ENCODE assay signal across 10 mouse cellular contexts in genomic region chr19:40331846-40332245, GRCm38 (mm10).
DNase-seq lines count a peak whose midpoint lies in the region; ATAC-seq and TF ChIP-seq lines count a peak whose summit lies in the region.
"Had no signal": no experiment of that assay in that cellular context is flagged by ENCODE, and none has a peak within 500 bp of the region (broad histone marks: within the 10 kb centered on the region; RNA-seq: fewer than 3 reads in every experiment).

No protein-coding gene starts in this region.

- peaks cover 6% of the 10 kb centered on the region for H3K4me1 ChIP-seq in kidney, embryonic 15.5 days
- 0 out of 2 replicates have a peak, but pooled peaks cover 2% of the 10 kb centered on the region for H3K4me1 ChIP-seq in kidney, adult 2 months (ENCODE audit: control insufficient read depth, insufficient read depth, low read length)
- H3K4me1 ChIP-seq in heart, embryonic 12.5 days (replicated peaks): peaks cover 33% of the 10 kb centered on the region
- H3K4me1 ChIP-seq: lung, embryonic 15.5 days had no signal

- no peaks in the 10 kb centered on the region for H3K27me3 ChIP-seq in kidney, embryonic 15.5 days
- H3K27me3 ChIP-seq in kidney, adult 2 months (replicated peaks; ENCODE audit: control insufficient read depth, insufficient read depth, low read length): no peaks in the 10 kb centered on the region
- H3K27me3 ChIP-seq in heart, embryonic 12.5 days (replicated peaks): no peaks in the 10 kb centered on the region
- H3K27me3 ChIP-seq: lung, embryonic 15.5 days had no signal

- no peak overlapping the region for H3K9ac ChIP-seq in kidney, embryonic 15.5 days
- no peak overlapping the region for H3K9ac ChIP-seq in heart, embryonic 12.5 days
- H3K9ac ChIP-seq: lung, embryonic 15.5 days had no signal

- H3K36me3 ChIP-seq in kidney, embryonic 15.5 days: 0 out of 2 replicates have a peak, but pooled peaks cover 4% of the 10 kb centered on the region
- peaks cover 1% of the 10 kb centered on the region for H3K36me3 ChIP-seq in kidney, adult 2 months (ENCODE audit: control insufficient read depth, insufficient read depth, low read length)
- H3K36me3 ChIP-seq in heart, embryonic 12.5 days: peaks cover 4% of the 10 kb centered on the region

- H3K4me2 ChIP-seq in kidney, embryonic 15.5 days: no peak overlapping the region
- 0 out of 2 replicates have a peak overlapping the region, but pooled peaks have one; percentile 1 for H3K4me2 ChIP-seq in heart, embryonic 12.5 days
- H3K4me2 ChIP-seq: lung, embryonic 15.5 days had no signal

- TF ChIP-seq POLR2A in kidney, adult 2 months (IDR thresholded peaks at IDR 0.05; ENCODE audit: low read depth, low read length): no peak

- no peaks in the 10 kb centered on the region for H3K9me3 ChIP-seq in kidney, embryonic 15.5 days (replicated peaks)
- H3K9me3 ChIP-seq in heart, embryonic 12.5 days (replicated peaks): no peaks in the 10 kb centered on the region
- H3K9me3 ChIP-seq: lung, embryonic 15.5 days had no signal

- no peak for DNase-seq in kidney, adult 2 months
- DNase-seq in R1 (ENCODE audit: low read depth, low spot score): peak; percentile 60
- DNase-seq in lung, postnatal 14 days: peak; percentile 37
- DNase-seq in adrenal gland, adult (ENCODE audit: inconsistent age in 2 of 2, low spot score in 1 of 2): no peak
- no peak for DNase-seq in urinary bladder, adult 18-20 months (ENCODE audit: low spot score in 2 of 2)
- DNase-seq: thymus, postnatal 4 days had no signal

- H3K4me3 ChIP-seq in kidney, embryonic 15.5 days (replicated peaks): no peak overlapping the region
- no peak overlapping the region for H3K4me3 ChIP-seq in kidney, adult 2 months (ENCODE audit: insufficient read depth, low read depth, low read length)
- H3K4me3 ChIP-seq in heart, embryonic 12.5 days: no peak overlapping the region
- H3K4me3 ChIP-seq: lung, embryonic 15.5 days had no signal

- no peak overlapping the region for H3K27ac ChIP-seq in kidney, embryonic 15.5 days
- no peak overlapping the region for H3K27ac ChIP-seq in kidney, adult 2 months (ENCODE audit: insufficient read depth, low read depth, low read length)
- H3K27ac ChIP-seq in heart, embryonic 12.5 days (ENCODE audit: poor library complexity, severe bottlenecking): 0 out of 2 replicates have a peak overlapping the region, but pooled peaks have one; percentile 71
- H3K27ac ChIP-seq: lung, embryonic 15.5 days had no signal

- WGBS in kidney, embryonic 15.5 days: 29% methylated on average over 6 of the region's 6 CpGs
- 42% methylated on average over 6 of the region's 6 CpGs for WGBS in kidney, adult 2 months
- WGBS in heart, embryonic 12.5 days: 11% methylated on average over 6 of the region's 6 CpGs

- TF ChIP-seq CTCF in kidney, adult 2 months (conservative IDR thresholded peaks at IDR 0.05; ENCODE audit: insufficient read depth, insufficient read length, low read depth, low read length): no peak

- peak; percentile 74 for ATAC-seq in kidney, embryonic 15.5 days (replicated peaks; ENCODE audit: low FRiP score)
- ATAC-seq in heart, embryonic 12.5 days (ENCODE audit: insufficient number of reproducible peaks, low FRiP score): peak; percentile 86
- no peak for ATAC-seq in CD4-positive, CD25-positive, alpha-beta regulatory T cell, adult 4 months

Comparison
In these comparisons a context has a peak if more than half of its experiments do, and no peak if none do; other contexts are left out.
1. DNase-seq: peak in R1 (single experiment) and lung, postnatal 14 days (single experiment); none in kidney, adult 2 months (single experiment), adrenal gland, adult (0 of 2) and urinary bladder, adult 18-20 months (0 of 2).